Mouse (Mus musculus): ENCODE data around the gene Abraxas1. TPM values are rescaled to one million over a fixed set of nuclear protein-coding genes. Genes with fewer than 3 reads are reported as not detected.
A peak's percentile ranks its signal among the peaks of the same experiment; 100 is the strongest.

Gene Abraxas1
- total RNA-seq, 1 experiment from 2014 or later, result 16.4 TPM

DNA sequence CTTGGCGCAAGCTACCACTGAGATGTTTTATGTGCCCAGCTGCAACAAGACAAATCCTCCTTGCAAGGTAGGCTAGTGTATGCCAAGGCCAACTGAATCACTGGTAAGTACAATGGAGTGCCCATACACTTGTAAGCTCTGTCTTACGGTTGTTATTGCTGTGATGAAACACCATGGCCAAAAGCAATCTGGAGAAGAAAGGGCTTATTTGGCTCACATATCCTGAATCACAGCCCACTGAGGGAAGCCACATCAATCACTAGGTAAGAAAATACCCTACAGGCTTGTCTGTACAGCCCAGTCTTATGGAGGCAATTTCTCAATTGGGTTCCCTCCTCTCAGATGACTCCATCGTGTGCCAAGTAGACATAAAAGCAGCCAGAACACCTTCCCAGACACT lies 7.9 kb upstream of the Abraxas1 start:
- no peak for ATAC-seq (ENCODE audit: extremely low read depth, insufficient number of reproducible peaks, low FRiP score, poor library complexity, severe bottlenecking)

DNA sequence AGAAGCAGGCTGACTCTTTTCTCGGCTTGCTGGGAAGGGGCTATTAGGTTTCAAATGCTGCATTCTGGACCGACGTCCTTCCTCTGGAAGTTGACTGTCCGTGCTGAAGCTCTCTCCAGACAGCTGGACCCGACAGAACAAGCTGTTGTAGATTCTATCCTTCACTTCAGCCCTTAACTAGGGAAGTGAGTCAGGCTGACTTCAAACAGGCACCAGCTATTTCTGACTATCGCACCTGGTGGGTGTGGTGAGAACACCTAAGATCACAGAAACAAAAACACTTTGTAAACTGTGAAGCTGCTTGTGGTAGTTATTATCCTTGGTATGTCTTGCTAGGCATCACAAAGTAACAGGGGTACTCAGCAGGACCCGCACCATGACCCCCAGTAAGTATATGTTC lies 5.8 kb upstream of the Abraxas1 start:
- ATAC-seq (ENCODE audit: extremely low read depth, insufficient number of reproducible peaks, low FRiP score, poor library complexity, severe bottlenecking), result no peak

DNA sequence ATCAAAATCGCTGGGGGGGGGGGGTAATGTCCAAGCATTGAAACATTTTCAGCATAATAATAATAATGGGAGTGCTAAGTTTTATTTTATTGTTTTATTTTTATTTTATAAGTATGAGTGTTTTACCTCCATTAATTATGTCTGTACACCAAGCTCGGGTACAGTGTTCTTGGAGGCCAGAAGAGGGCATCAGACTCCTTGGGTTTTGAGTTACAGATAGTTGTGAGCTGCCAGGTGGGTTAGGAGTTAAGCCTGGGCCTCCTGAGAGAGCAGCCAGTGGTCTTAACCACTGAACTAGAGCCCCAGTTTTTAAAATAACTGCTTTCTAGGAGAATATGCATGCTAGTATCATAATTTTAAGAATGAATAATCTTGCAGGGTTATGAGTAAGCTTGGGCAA lies 5.2 kb upstream of the Abraxas1 start:
- peak; percentile 61; the same call in 1 of the 2 replicates for ATAC-seq (ENCODE audit: extremely low read depth, insufficient number of reproducible peaks, low FRiP score, poor library complexity, severe bottlenecking)

DNA sequence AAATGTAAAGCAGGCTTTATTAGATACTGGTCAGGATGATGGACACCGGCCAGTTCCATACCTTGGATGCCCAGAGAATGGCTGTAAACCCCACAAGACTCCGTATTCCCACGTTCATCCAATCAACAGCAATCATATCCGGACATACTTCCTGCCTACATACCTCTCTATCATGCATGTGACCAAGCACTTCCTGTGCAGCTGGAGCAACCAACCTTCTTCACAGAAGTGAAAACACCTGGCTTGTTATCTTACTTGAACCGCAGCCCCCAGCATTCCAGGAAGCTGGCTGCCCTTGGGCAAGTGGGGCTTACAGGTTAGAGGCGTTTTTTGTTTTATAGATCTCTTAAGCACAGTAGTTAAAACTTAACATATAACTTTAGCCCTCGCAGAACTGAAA lies 2.1 kb upstream of the Abraxas1 start:
- ATAC-seq (ENCODE audit: extremely low read depth, insufficient number of reproducible peaks, low FRiP score, poor library complexity, severe bottlenecking), result no peak

DNA sequence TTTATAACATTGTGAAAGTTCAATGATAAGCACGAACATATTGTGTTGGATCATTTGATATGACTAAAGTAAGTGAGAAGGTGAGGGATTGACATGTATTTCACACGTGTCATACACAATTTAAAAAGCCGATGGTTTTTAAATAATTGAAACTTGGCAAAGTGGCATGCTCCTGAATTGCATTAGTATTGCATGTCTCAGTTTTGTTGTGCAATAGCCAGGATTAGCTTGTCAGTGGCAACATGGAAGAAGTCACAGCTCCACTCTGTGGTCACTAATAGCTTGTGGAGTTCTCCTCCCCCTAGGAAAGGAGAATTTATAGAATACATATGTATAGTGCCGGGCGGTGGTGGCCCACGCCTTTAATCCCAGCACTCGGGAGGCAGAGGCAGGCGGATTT lies 610 bp upstream of the Abraxas1 start:
- ATAC-seq (ENCODE audit: extremely low read depth, insufficient number of reproducible peaks, low FRiP score, poor library complexity, severe bottlenecking), result no peak

- no peak for ATAC-seq (ENCODE audit: extremely low read depth, insufficient number of reproducible peaks, low FRiP score, poor library complexity, severe bottlenecking)
These were observed 941 bp downstream of the Abraxas1 start for GRCm38 (mm10) chr5:100819568-100820480.

DNA sequence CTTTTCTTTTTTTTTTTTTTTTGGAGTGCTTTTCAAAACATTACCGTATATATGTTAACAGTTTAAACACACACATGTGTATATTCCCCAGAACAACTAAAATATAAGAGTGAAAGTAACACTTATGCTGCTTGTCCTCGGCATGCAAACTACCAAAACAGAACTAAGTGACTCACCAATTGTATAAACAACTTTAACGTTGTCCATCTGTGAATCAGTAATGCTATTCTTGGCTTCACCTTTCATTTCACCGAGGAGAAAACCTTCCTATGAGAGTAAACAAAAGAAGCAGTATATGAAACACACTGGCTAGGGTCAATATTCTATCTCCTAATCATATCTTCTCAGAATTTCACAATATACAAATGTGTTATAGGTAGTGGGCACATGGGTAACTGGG lies 2.4 kb downstream of the Abraxas1 start:
- ATAC-seq (ENCODE audit: extremely low read depth, insufficient number of reproducible peaks, low FRiP score, poor library complexity, severe bottlenecking), result no peak

DNA sequence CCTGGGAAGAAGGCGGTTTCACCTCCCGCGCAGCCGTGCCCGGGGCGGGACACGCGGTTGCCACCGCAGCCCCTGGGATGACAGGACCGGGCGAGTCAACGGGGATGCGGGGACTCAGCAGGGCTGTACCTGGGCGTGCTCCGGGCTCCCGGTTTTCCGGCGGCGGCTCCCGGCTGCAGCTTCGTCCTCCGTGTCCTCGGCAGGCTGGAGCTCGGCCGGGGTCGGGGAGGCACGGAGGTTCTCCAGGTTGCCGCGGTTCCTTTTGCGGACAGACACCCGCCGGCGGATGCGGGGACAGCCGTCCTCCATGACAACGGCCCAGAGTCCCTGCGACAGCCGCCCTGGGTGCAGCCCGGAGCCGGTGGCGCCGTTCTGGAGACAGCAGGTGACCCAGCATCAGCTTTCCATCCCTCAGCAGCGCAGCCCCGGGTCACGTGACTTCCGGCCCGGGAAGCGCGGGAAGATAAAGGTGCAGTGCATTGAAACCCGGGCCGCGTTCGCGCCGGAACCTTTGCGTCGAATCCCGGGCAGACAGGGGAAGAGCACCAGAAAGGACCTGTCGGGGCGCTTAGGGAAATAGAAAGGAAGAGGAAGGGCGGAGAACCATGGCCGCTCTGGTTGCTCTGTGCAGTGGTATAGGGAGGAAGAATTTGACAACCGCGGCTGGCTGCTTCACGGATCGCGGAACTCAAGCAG lies 22.5 kb downstream of the Abraxas1 start, which contains the start of the genes Helq and Mrps18c:
Helq (minus strand) TSS at position 434 of the 696 bp plus-strand sequence.
Mrps18c (plus strand) TSS at position 463 of the 696 bp plus-strand sequence.
- peak; percentile 85 for ATAC-seq (ENCODE audit: extremely low read depth, insufficient number of reproducible peaks, low FRiP score, poor library complexity, severe bottlenecking)

DNA sequence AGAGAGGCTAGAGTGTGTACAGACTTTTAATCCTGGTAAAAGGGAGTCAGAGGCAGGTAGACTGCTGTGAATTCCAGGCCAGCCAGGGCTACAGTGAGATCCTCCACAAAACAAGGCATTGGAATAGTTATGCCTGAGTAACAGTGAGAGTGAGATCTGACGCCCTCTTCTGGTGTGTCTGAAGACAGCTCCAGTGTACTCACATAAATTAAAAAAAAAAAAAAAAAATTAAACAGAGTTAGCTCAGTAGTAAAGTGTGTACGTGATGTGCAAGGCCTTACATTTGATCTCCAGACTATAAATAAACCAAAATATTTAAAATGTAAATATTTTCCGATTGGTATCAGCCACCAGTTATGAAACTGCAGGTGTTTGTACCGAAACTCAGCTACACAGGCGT lies 26.7 kb downstream of the Abraxas1 start:
- no peak for ATAC-seq (ENCODE audit: extremely low read depth, insufficient number of reproducible peaks, low FRiP score, poor library complexity, severe bottlenecking)

- no peak for ATAC-seq (ENCODE audit: extremely low read depth, insufficient number of reproducible peaks, low FRiP score, poor library complexity, severe bottlenecking)
These were observed 28.5 kb downstream of the Abraxas1 start for GRCm38 (mm10) chr5:100792261-100792660.

GRCm38 (mm10) chr5:100787527-100787926 lies 33.2 kb downstream of the Abraxas1 start:
- ATAC-seq (ENCODE audit: extremely low read depth, insufficient number of reproducible peaks, low FRiP score, poor library complexity, severe bottlenecking), result no peak

GRCm38 (mm10) chr5:100779002-100779401 lies 41.8 kb downstream of the Abraxas1 start:
- ATAC-seq (ENCODE audit: extremely low read depth, insufficient number of reproducible peaks, low FRiP score, poor library complexity, severe bottlenecking), result no peak

DNA sequence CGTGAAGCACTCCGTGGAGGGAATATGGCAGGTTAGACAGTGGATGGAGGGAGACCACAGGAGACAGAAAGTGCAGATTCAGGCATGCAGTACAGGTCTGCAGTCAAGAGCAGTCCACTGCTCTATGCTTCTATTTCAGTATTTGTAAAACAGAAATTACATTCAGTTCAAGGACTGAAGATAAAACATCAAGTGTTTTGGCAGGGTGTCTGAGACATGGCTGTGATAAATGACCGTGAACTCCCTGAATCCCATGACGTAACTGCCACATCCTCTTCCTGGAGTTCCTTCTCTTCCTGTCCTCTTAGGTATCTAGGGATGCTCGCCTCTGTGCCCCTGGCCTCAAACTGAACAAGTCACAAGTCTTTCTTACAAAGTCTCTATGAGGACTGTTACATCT lies 43.9 kb downstream of the Abraxas1 start:
- no peak for ATAC-seq (ENCODE audit: extremely low read depth, insufficient number of reproducible peaks, low FRiP score, poor library complexity, severe bottlenecking)

DNA sequence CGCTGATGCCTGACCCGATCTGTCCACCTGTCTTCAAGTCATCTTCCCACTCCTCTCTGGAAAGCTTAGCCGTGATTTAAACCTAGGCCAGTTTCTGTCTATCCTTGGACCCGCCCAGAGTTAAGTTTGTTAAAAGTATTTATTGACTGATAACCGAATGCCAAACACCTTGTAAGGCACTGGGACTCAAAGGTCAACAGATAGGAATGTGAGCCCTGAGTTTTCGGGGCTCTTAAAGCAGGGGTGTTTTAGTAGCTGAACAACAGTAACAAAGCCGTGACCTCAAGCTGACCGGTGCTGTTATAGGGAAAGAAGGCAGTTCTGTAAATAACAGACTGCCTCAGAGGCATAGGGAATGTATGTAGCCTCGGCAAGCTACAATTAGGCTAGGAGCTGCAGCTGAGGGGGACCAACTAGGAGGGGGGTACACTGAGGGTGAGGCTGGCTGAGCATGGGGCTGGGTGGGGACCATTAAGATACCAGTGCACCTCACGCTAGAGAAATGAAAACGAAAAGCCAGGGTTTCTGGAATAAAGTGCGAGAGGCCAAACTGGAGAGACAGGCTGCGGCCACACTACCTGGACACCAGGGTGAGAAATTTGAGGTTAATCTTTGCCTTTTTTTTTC lies 44.9 kb downstream of the Abraxas1 start:
- ATAC-seq (ENCODE audit: extremely low read depth, insufficient number of reproducible peaks, low FRiP score, poor library complexity, severe bottlenecking), result no peak

GRCm38 (mm10) chr5:100771575-100771974 lies 49.2 kb downstream of the Abraxas1 start:
- ATAC-seq (ENCODE audit: extremely low read depth, insufficient number of reproducible peaks, low FRiP score, poor library complexity, severe bottlenecking), result no peak

- no peak for ATAC-seq (ENCODE audit: extremely low read depth, insufficient number of reproducible peaks, low FRiP score, poor library complexity, severe bottlenecking)
These were observed 54.7 kb downstream of the Abraxas1 start for GRCm38 (mm10) chr5:100766026-100766425.

- no peak for ATAC-seq (ENCODE audit: extremely low read depth, insufficient number of reproducible peaks, low FRiP score, poor library complexity, severe bottlenecking)
These were observed 59.0 kb downstream of the Abraxas1 start for GRCm38 (mm10) chr5:100761736-100762135.

- ATAC-seq (ENCODE audit: extremely low read depth, insufficient number of reproducible peaks, low FRiP score, poor library complexity, severe bottlenecking), result no peak
These were observed 60.6 kb downstream of the Abraxas1 start for GRCm38 (mm10) chr5:100760049-100760663.

GRCm38 (mm10) chr5:100758121-100758520 lies 62.6 kb downstream of the Abraxas1 start:
- ATAC-seq (ENCODE audit: extremely low read depth, insufficient number of reproducible peaks, low FRiP score, poor library complexity, severe bottlenecking), result no peak

Measured in neutrophil, adult 5-6 weeks (primary cell).